Mouse (Mus musculus): ENCODE measurements at regions not wholly inside any gene's neighbourhood (a gene's known extent, or its start where the extent isn't known, plus 50 kb on each side); places are given as distances from the start of the nearest gene placed in this dataset.

- Histone ChIP-seq H3K4me2 (ENCODE audit: low read depth, severe bottlenecking) (no peak overlapping the region), H3K4me3 (ENCODE audit: low read depth, low read length) (no peak overlapping the region), H3K36me3 (ENCODE audit: control insufficient read depth, insufficient read depth, low read length) (no peaks in the 10 kb centered on the region), H3K27me3 (ENCODE audit: control insufficient read depth, insufficient read depth, low read length) (no peaks in the 10 kb centered on the region), H3K9me3 (ENCODE audit: control insufficient read depth, low read length) (no peaks in the 10 kb centered on the region), H3K27ac (replicated peaks; ENCODE audit: low read depth, low read length) (no peak overlapping the region), H3K9ac (ENCODE audit: low read length) (no peak overlapping the region), H3K4me1 (ENCODE audit: control insufficient read depth, insufficient read depth, low read length) (peaks cover 14% of the 10 kb centered on the region)
- 83% methylated on average over 3 of the region's 3 CpGs for WGBS
- DNase-seq (ENCODE audit: low spot score) (no peak), ATAC-seq (ENCODE audit: insufficient number of reproducible peaks, low FRiP score, low TSS enrichment, low read depth) (no peak)
Measured at GRCm38 (mm10) chr12:25264408-25264807, 167.5 kb upstream of the Id2 start.

- H3K9ac ChIP-seq (ENCODE audit: low read length) = no peak overlapping the region
- peaks cover 11% of the 10 kb centered on the region; the same call in 1 of the 2 replicates for H3K4me1 ChIP-seq (ENCODE audit: control insufficient read depth, insufficient read depth, low read length)
- H3K4me3 ChIP-seq (ENCODE audit: low read depth, low read length) = no peak overlapping the region
- H3K4me2 ChIP-seq (ENCODE audit: low read depth, severe bottlenecking) = no peak overlapping the region
- WGBS = 89% methylated on average over 3 of the region's 3 CpGs
- no peak for ATAC-seq (ENCODE audit: insufficient number of reproducible peaks, low FRiP score, low TSS enrichment, low read depth)
- no peaks in the 10 kb centered on the region for H3K36me3 ChIP-seq (ENCODE audit: control insufficient read depth, insufficient read depth, low read length)
- no peak for DNase-seq (ENCODE audit: low spot score)
- no peak overlapping the region for H3K27ac ChIP-seq (replicated peaks; ENCODE audit: low read depth, low read length)
- no peaks in the 10 kb centered on the region for H3K27me3 ChIP-seq (ENCODE audit: control insufficient read depth, insufficient read depth, low read length)
- no peaks in the 10 kb centered on the region for H3K9me3 ChIP-seq (ENCODE audit: control insufficient read depth, low read length)
Measured at GRCm38 (mm10) chr12:25262461-25262860, 165.5 kb upstream of the Id2 start.

- H3K4me3 ChIP-seq (ENCODE audit: low read depth, low read length) = no peak overlapping the region
Measured at GRCm38 (mm10) chr12:25259123-25259522, 162.2 kb upstream of the Id2 start.

GRCm38 (mm10) chr12:25256268-25256667 is 159.3 kb upstream of the Id2 start:
- ATAC-seq (ENCODE audit: insufficient number of reproducible peaks, low FRiP score, low TSS enrichment, low read depth) (no peak), DNase-seq (ENCODE audit: low spot score) (no peak)
- H3K9me3 ChIP-seq (ENCODE audit: control insufficient read depth, low read length) = peaks cover 3% of the 10 kb centered on the region; the same call in 1 of the 2 replicates
- H3K4me2 ChIP-seq (ENCODE audit: low read depth, severe bottlenecking) = no peak overlapping the region
- H3K36me3 ChIP-seq (ENCODE audit: control insufficient read depth, insufficient read depth, low read length) = no peaks in the 10 kb centered on the region
- H3K9ac ChIP-seq (ENCODE audit: low read length) = no peak overlapping the region
- H3K4me3 ChIP-seq (ENCODE audit: low read depth, low read length) = no peak overlapping the region
- no peaks in the 10 kb centered on the region for H3K27me3 ChIP-seq (ENCODE audit: control insufficient read depth, insufficient read depth, low read length)
- H3K4me1 ChIP-seq (ENCODE audit: control insufficient read depth, insufficient read depth, low read length) = no peaks in the 10 kb centered on the region
- 68% methylated on average over 6 of the region's 6 CpGs for WGBS
- no peak overlapping the region for H3K27ac ChIP-seq (replicated peaks; ENCODE audit: low read depth, low read length)

More at GRCm38 (mm10) chr12:25259123-25259522, 162.2 kb upstream of the Id2 start:
- H3K4me1 ChIP-seq (ENCODE audit: control insufficient read depth, insufficient read depth, low read length) = no peaks in the 10 kb centered on the region
- WGBS = 93% methylated on average over 2 of the region's 2 CpGs
- H3K9ac ChIP-seq (ENCODE audit: low read length) = no peak overlapping the region
- H3K27ac ChIP-seq (replicated peaks; ENCODE audit: low read depth, low read length) = no peak overlapping the region
- no peaks in the 10 kb centered on the region for H3K9me3 ChIP-seq (ENCODE audit: control insufficient read depth, low read length)
- H3K4me2 ChIP-seq (ENCODE audit: low read depth, severe bottlenecking) = no peak overlapping the region
- no peaks in the 10 kb centered on the region for H3K36me3 ChIP-seq (ENCODE audit: control insufficient read depth, insufficient read depth, low read length)
- no peaks in the 10 kb centered on the region for H3K27me3 ChIP-seq (ENCODE audit: control insufficient read depth, insufficient read depth, low read length)
- ATAC-seq (ENCODE audit: insufficient number of reproducible peaks, low FRiP score, low TSS enrichment, low read depth) = no peak
- no peak for DNase-seq (ENCODE audit: low spot score)

- Histone ChIP-seq H3K9me3 (ENCODE audit: control insufficient read depth, low read length) (peaks cover 3% of the 10 kb centered on the region; the same call in 1 of the 2 replicates), H3K4me3 (ENCODE audit: low read depth, low read length) (no peak overlapping the region), H3K36me3 (ENCODE audit: control insufficient read depth, insufficient read depth, low read length) (no peaks in the 10 kb centered on the region), H3K4me1 (ENCODE audit: control insufficient read depth, insufficient read depth, low read length) (no peaks in the 10 kb centered on the region), H3K4me2 (ENCODE audit: low read depth, severe bottlenecking) (no peak overlapping the region), H3K27ac (replicated peaks; ENCODE audit: low read depth, low read length) (no peak overlapping the region), H3K9ac (ENCODE audit: low read length) (no peak overlapping the region), H3K27me3 (ENCODE audit: control insufficient read depth, insufficient read depth, low read length) (no peaks in the 10 kb centered on the region)
- 84% methylated on average over 6 of the region's 6 CpGs for WGBS
- ATAC-seq (ENCODE audit: insufficient number of reproducible peaks, low FRiP score, low TSS enrichment, low read depth) (no peak), DNase-seq (ENCODE audit: low spot score) (no peak)
Measured at GRCm38 (mm10) chr12:25254716-25255115, 157.8 kb upstream of the Id2 start.

- WGBS = 93% methylated on average over 6 of the region's 6 CpGs
Measured at GRCm38 (mm10) chr12:25252776-25253510, 156.0 kb upstream of the Id2 start.

GRCm38 (mm10) chr12:25251411-25252171 is 154.7 kb upstream of the Id2 start:
- DNase-seq (ENCODE audit: low spot score) (no peak), ATAC-seq (ENCODE audit: insufficient number of reproducible peaks, low FRiP score, low TSS enrichment, low read depth) (no peak)
- peaks cover 7% of the 10 kb centered on the region for H3K4me1 ChIP-seq (ENCODE audit: control insufficient read depth, insufficient read depth, low read length)
- 84% methylated on average over 4 of the region's 4 CpGs for WGBS
- H3K9me3 ChIP-seq (ENCODE audit: control insufficient read depth, low read length) = peaks cover 3% of the 10 kb centered on the region; the same call in 1 of the 2 replicates
- H3K27me3 ChIP-seq (ENCODE audit: control insufficient read depth, insufficient read depth, low read length) = no peaks in the 10 kb centered on the region
- no peak overlapping the region for H3K9ac ChIP-seq (ENCODE audit: low read length)
- H3K36me3 ChIP-seq (ENCODE audit: control insufficient read depth, insufficient read depth, low read length) = no peaks in the 10 kb centered on the region
- no peak overlapping the region for H3K4me3 ChIP-seq (ENCODE audit: low read depth, low read length)
- H3K4me2 ChIP-seq (ENCODE audit: low read depth, severe bottlenecking) = no peak overlapping the region
- no peak overlapping the region for H3K27ac ChIP-seq (replicated peaks; ENCODE audit: low read depth, low read length)

More at GRCm38 (mm10) chr12:25252776-25253510, 156.0 kb upstream of the Id2 start:
- Histone ChIP-seq H3K27me3 (ENCODE audit: control insufficient read depth, insufficient read depth, low read length) (no peaks in the 10 kb centered on the region), H3K9ac (ENCODE audit: low read length) (no peak overlapping the region), H3K36me3 (ENCODE audit: control insufficient read depth, insufficient read depth, low read length) (no peaks in the 10 kb centered on the region), H3K4me1 (ENCODE audit: control insufficient read depth, insufficient read depth, low read length) (peaks cover 7% of the 10 kb centered on the region), H3K9me3 (ENCODE audit: control insufficient read depth, low read length) (peaks cover 3% of the 10 kb centered on the region; the same call in 1 of the 2 replicates), H3K4me3 (ENCODE audit: low read depth, low read length) (no peak overlapping the region), H3K4me2 (ENCODE audit: low read depth, severe bottlenecking) (no peak overlapping the region), H3K27ac (replicated peaks; ENCODE audit: low read depth, low read length) (no peak overlapping the region)
- DNase-seq (ENCODE audit: low spot score) (no peak), ATAC-seq (ENCODE audit: insufficient number of reproducible peaks, low FRiP score, low TSS enrichment, low read depth) (no peak)

GRCm38 (mm10) chr12:25250881-25251280 is 153.9 kb upstream of the Id2 start:
- Histone ChIP-seq H3K4me3 (ENCODE audit: low read depth, low read length) (no peak overlapping the region), H3K27ac (replicated peaks; ENCODE audit: low read depth, low read length) (no peak overlapping the region), H3K36me3 (ENCODE audit: control insufficient read depth, insufficient read depth, low read length) (no peaks in the 10 kb centered on the region), H3K9me3 (ENCODE audit: control insufficient read depth, low read length) (peaks cover 3% of the 10 kb centered on the region; the same call in 1 of the 2 replicates), H3K4me2 (ENCODE audit: low read depth, severe bottlenecking) (no peak overlapping the region), H3K27me3 (ENCODE audit: control insufficient read depth, insufficient read depth, low read length) (no peaks in the 10 kb centered on the region), H3K9ac (ENCODE audit: low read length) (no peak overlapping the region), H3K4me1 (ENCODE audit: control insufficient read depth, insufficient read depth, low read length) (peaks cover 7% of the 10 kb centered on the region)
- no peak for DNase-seq (ENCODE audit: low spot score)
- 54% methylated on average over 3 of the region's 3 CpGs for whole genome bisulfite sequencing
- ATAC-seq (ENCODE audit: insufficient number of reproducible peaks, low FRiP score, low TSS enrichment, low read depth) = no peak

All from limb, embryonic 11.5 days (tissue).